Mouse (Mus musculus) liver, postnatal 0 days (tissue): ENCODE results near the gene Ifit1. TPM values are rescaled to one million over a fixed set of nuclear protein-coding genes. Genes with fewer than 3 reads are reported as not detected.
A peak's percentile ranks its signal among the peaks of the same experiment; 100 is the strongest.

Experiments used
- ATAC-seq: fragments of 200-750 bp; cut with Nextera tagmentation; 2 replicates; pipeline ENCODE4 v1.8.0; 2017; ENCODE audit warnings: mild to moderate bottlenecking, moderate library complexity
- DNase-seq: peaks from one replicate; pipeline ENCODE4 v3.0.0-alpha.2; 2016
- H3K27ac ChIP-seq: fragments of 300-500 bp; sonication (generic); 2 replicates; pipeline ENCODE4 v1.5.1; 2014; ENCODE audit warnings: antibody characterized with exemption, moderate library complexity, mild to moderate bottlenecking, low read depth
- H3K27me3 ChIP-seq: fragments of 300-500 bp; sonication (generic); 2 replicates; pipeline ENCODE4 v1.6.1; 2014; ENCODE audit warnings: low read length, control low read depth, mixed read lengths; ENCODE audit not compliant: insufficient read depth
- H3K36me3 ChIP-seq: fragments of 300-500 bp; sonication (generic); replicated peaks from 2 replicates; pipeline ENCODE4 v1.6.1; 2014; ENCODE audit warnings: mild to moderate bottlenecking, control low read depth, low read length, moderate library complexity, mixed read lengths; ENCODE audit not compliant: insufficient read depth
- H3K4me1 ChIP-seq: fragments of 300-500 bp; sonication (generic); 2 replicates; pipeline ENCODE4 v1.6.1; 2014; ENCODE audit warnings: antibody characterized with exemption, mild to moderate bottlenecking, control low read depth; ENCODE audit not compliant: insufficient read depth
- H3K4me2 ChIP-seq: fragments of 300-500 bp; sonication (generic); 2 replicates; pipeline ENCODE4 v1.6.1; 2014; ENCODE audit warnings: low read depth, mild to moderate bottlenecking, low read length, moderate library complexity, mixed read lengths
- H3K4me3 ChIP-seq: fragments of 300-500 bp; sonication (generic); 2 replicates; pipeline ENCODE4 v1.5.1; 2014; ENCODE audit warnings: low read depth, low read length
- H3K9ac ChIP-seq: fragments of 300-500 bp; sonication (generic); replicated peaks from 2 replicates; pipeline ENCODE4 v1.6.1; 2014; ENCODE audit warnings: mild to moderate bottlenecking, moderate library complexity
- H3K9me3 ChIP-seq: fragments of 300-500 bp; sonication (generic); 2 replicates; pipeline ENCODE4 v1.6.1; 2016; ENCODE audit warnings: mild to moderate bottlenecking, control low read depth, low read length, mixed read lengths
- CTCF ChIP-seq: sonication (generic); IDR thresholded peaks from 2 replicates; pipeline ENCODE4 v1.5.1; 2016; ENCODE audit warnings: antibody characterized with exemption, low read depth
- EP300 ChIP-seq: IDR thresholded peaks from 2 replicates; pipeline ENCODE4 v1.6.1; 2016; ENCODE audit warnings: antibody characterized with exemption, low read depth, mild to moderate bottlenecking
- WGBS: fragments of 180-500 bp; shearing (Covaris S2); extraction: QIAGEN DNeasy Blood & Tissue Kit; methylation state at CpG from one replicate; pipeline ENCODE4 v1.1.7; 2014; ENCODE audit not compliant: insufficient replicate concordance; 5-methylcytosine and 5-hydroxymethylcytosine counted together
- polyA plus RNA-seq: library from polyadenylated mRNA; unstranded; fragments of >200 nt; fragmentation: Nextera tagmentation; extraction: Ambion mirVana; gene quantifications from 2 replicates; pipeline ENCODE4 v1.2.1, GENCODE M21; 2015

Ifit1 gene
- polyA plus RNA-seq, 1 experiment from 2014 or later: 6.6 TPM

GRCm38 (mm10) chr19:34666127-34666526 lies 25.5 kb downstream of the Ifit1 start:
- DNase-seq (peak; percentile 70), ATAC-seq (no peak)
- Histone ChIP-seq H3K9me3 (no peaks in the 10 kb centered on the region), H3K27ac (no peak overlapping the region), H3K27me3 (no peaks in the 10 kb centered on the region), H3K4me2 (no peak overlapping the region), H3K4me3 (no peak overlapping the region), H3K36me3 (no peaks in the 10 kb centered on the region), H3K4me1 (no peaks in the 10 kb centered on the region), H3K9ac (no peak overlapping the region)
- WGBS: 2% methylated on average over 5 of the region's 5 CpGs
- TF ChIP-seq EP300 (no peak), CTCF (peak; percentile 95)

- no peak overlapping the region for H3K4me2 ChIP-seq
Observed at GRCm38 (mm10) chr19:34673476-34673875, 32.8 kb downstream of the Ifit1 start.

DNA sequence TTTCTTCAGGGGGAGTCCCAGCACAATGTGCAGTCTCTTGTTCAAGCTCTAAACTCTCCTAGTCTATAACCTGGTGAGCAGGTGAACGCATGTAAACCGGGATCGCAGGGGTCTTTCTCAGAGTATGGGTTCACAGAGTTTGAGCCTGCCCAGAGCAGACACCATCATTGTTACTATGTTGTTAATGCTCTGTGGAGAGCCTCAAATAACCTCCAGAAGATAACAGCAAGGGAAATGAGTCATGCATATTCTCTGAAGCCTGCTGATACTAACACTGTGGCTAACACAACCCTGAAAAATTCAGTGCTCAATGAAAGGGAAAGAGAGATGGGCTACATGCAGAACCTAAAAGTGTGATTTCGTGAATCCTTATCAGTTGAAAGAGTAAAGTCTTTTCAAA lies 37.8 kb downstream of the Ifit1 start:
- Histone ChIP-seq H3K27me3 (no peaks in the 10 kb centered on the region), H3K4me1 (no peaks in the 10 kb centered on the region), H3K9ac (no peak overlapping the region), H3K4me2 (no peak overlapping the region), H3K9me3 (no peaks in the 10 kb centered on the region), H3K4me3 (no peak overlapping the region), H3K27ac (no peak overlapping the region), H3K36me3 (0 out of 2 replicates have a peak, but pooled peaks cover 2% of the 10 kb centered on the region)
- TF ChIP-seq EP300: no peak
- no peak for TF ChIP-seq CTCF
- no peak for DNase-seq
- no peak for ATAC-seq
- 66% methylated on average over 4 of the region's 4 CpGs for WGBS

More at GRCm38 (mm10) chr19:34673476-34673875, 32.8 kb downstream of the Ifit1 start:
- DNase-seq (no peak), ATAC-seq (no peak)
- H3K9ac ChIP-seq: no peak overlapping the region
- WGBS: 56% methylated on average over 7 of the region's 7 CpGs
- TF ChIP-seq CTCF: no peak
- TF ChIP-seq EP300: no peak
- H3K4me3 ChIP-seq: no peak overlapping the region
- H3K9me3 ChIP-seq: no peaks in the 10 kb centered on the region
- no peaks in the 10 kb centered on the region for H3K4me1 ChIP-seq
- no peak overlapping the region for H3K27ac ChIP-seq
- 0 out of 2 replicates have a peak, but pooled peaks cover 2% of the 10 kb centered on the region for H3K36me3 ChIP-seq
- H3K27me3 ChIP-seq: no peaks in the 10 kb centered on the region

GRCm38 (mm10) chr19:34684857-34685256 lies 44.2 kb downstream of the Ifit1 start:
- no peak overlapping the region for H3K4me2 ChIP-seq
- no peak overlapping the region for H3K9ac ChIP-seq
- peak; percentile 65 for DNase-seq
- 60% methylated on average over 1 of the region's 1 CpGs for WGBS
- H3K9me3 ChIP-seq: no peaks in the 10 kb centered on the region
- H3K27me3 ChIP-seq: no peaks in the 10 kb centered on the region
- H3K27ac ChIP-seq: no peak overlapping the region
- no peaks in the 10 kb centered on the region for H3K4me1 ChIP-seq
- H3K36me3 ChIP-seq: no peaks in the 10 kb centered on the region
- TF ChIP-seq CTCF: peak; percentile 75
- TF ChIP-seq EP300: no peak
- no peak overlapping the region for H3K4me3 ChIP-seq
- ATAC-seq: no peak

- no peak overlapping the region; the same call in 1 of the 2 replicates for H3K27ac ChIP-seq
- TF ChIP-seq CTCF (no peak), EP300 (0 out of 2 replicates have a peak, but pooled peaks have one; percentile 30)
- no peaks in the 10 kb centered on the region for H3K9me3 ChIP-seq
- H3K36me3 ChIP-seq: no peaks in the 10 kb centered on the region
- H3K4me1 ChIP-seq: no peaks in the 10 kb centered on the region
- H3K9ac ChIP-seq: no peak overlapping the region
- ATAC-seq (no peak; the same call in 1 of the 2 replicates), DNase-seq (no peak)
- no peak overlapping the region for H3K4me3 ChIP-seq
- H3K4me2 ChIP-seq: no peak overlapping the region
- WGBS: 81% methylated on average over 1 of the region's 1 CpGs
- H3K27me3 ChIP-seq: no peaks in the 10 kb centered on the region
Observed at GRCm38 (mm10) chr19:34685530-34685929, 44.9 kb downstream of the Ifit1 start.

DNA sequence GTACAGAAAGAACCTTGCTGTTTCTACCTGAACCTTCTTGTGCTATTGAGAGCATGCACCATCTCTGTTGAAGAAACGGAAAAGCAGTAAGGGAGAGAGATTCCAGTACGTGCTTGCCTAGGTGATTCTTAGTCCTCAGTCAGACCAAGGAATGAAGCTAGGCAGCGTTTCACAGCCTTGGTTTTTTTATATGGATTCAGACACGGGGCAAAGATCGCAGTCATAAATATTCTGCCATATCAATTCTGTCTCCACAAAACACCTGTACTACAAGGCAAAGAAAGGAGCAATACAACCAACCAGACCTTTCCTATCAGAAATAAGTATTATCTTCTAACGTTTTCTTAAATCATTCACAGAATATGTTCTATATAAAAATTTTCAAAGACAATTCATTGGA lies 50.7 kb downstream of the Ifit1 start:
- Histone ChIP-seq H3K9ac (no peak overlapping the region), H3K27ac (no peak overlapping the region), H3K4me3 (no peak overlapping the region), H3K9me3 (no peaks in the 10 kb centered on the region), H3K4me1 (peaks cover 5% of the 10 kb centered on the region; the same call in 1 of the 2 replicates), H3K36me3 (no peaks in the 10 kb centered on the region), H3K4me2 (no peak overlapping the region), H3K27me3 (no peaks in the 10 kb centered on the region)
- ATAC-seq: no peak
- 78% methylated on average over 6 of the region's 6 CpGs for WGBS
- TF ChIP-seq CTCF: no peak
- no peak for TF ChIP-seq EP300
- DNase-seq: no peak
